Mouse (Mus musculus) thymus, adult 2 months (tissue): ENCODE measurements around the gene Recql5.

Experiments used
- CTCF ChIP-seq: fragments of 200-500 bp; IDR thresholded peaks from 2 replicates; pipeline ENCODE4 v1.5.1; 2012; ENCODE audit warnings: mild to moderate bottlenecking, control low read depth, low read length, moderate library complexity, borderline replicate concordance; ENCODE audit not compliant: control insufficient read depth, poor library complexity, insufficient read depth; ENCODE audit errors: extremely low read depth
- POLR2A ChIP-seq: fragments of 200-500 bp; IDR thresholded peaks from 2 replicates; pipeline ENCODE4 v1.6.1; 2012; ENCODE audit warnings: mild to moderate bottlenecking, low read length, control low read depth, moderate library complexity; ENCODE audit not compliant: control insufficient read depth, poor library complexity, insufficient read depth; ENCODE audit errors: extremely low read depth

DNA sequence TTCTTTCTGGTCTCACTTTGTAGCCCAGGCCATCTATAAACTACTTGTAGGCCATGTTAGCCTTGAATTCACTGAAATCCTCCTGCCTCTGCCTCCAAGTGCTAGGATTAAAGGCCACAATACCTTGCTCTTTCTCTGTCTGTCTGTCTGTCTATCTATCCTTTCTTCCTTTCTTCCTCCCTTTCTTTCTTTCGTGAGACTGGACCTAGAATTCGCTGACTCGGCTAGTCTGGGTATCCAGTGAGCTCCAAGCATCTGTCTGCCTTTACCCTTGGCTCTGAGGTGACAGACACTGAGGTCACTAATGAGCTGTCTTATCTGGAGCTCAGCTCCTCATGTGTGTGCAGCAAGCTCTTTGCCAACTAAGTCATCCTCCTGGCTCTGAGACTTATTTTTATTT is 57.3 kb downstream of the Recql5 start:
- TF ChIP-seq CTCF: no peak
- TF ChIP-seq POLR2A: no peak
